Mouse (Mus musculus): ENCODE data around the gene Hmga2. TPM values are rescaled to one million over a fixed set of nuclear protein-coding genes. Genes with fewer than 3 reads are reported as not detected.

Hmga2 gene
- polyA plus RNA-seq, 1 experiment from 2014 or later, result 2.1 TPM

GRCm38 (mm10) chr10:120432081-120432480, 44.2 kb downstream of the Hmga2 start:
- no peak for DNase-seq (ENCODE audit: low spot score)
- H3K9me3 ChIP-seq (ENCODE audit: control insufficient read depth, low read length), result no peaks in the 10 kb centered on the region
- 58% methylated on average over 9 of the region's 9 CpGs for WGBS

DNA sequence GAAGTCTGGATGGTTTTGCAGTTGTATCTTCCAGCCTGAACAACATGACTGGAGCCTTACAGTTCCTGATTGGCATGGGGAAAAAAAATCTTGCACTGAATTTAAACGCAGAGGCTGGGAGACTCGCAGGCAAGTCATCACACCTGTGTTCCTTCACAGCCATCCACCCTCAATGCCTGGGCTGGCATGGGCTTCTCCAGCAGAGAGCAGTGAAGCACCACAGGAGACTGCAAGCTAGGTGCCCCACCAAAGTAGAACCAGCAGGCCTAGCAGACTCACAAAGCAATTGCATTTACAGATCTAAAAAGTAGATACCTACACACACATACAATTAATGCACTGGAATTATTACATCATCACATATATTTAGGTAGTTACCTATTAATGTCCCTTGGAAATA, 44.8 kb downstream of the Hmga2 start:
- H3K27me3 ChIP-seq (ENCODE audit: control insufficient read depth, insufficient read depth, low read length), result no peaks in the 10 kb centered on the region
- no peak overlapping the region for H3K4me3 ChIP-seq (replicated peaks; ENCODE audit: low read length)
- 89% methylated on average over 2 of the region's 2 CpGs for WGBS
- DNase-seq (ENCODE audit: low spot score) (no peak), ATAC-seq (ENCODE audit: low FRiP score) (no peak)
- peaks cover 37% of the 10 kb centered on the region; the same call in 1 of the 2 replicates for H3K4me1 ChIP-seq (replicated peaks; ENCODE audit: control insufficient read depth, insufficient read depth, low read length)
- no peaks in the 10 kb centered on the region for H3K9me3 ChIP-seq (ENCODE audit: control insufficient read depth, low read length)
- H3K9ac ChIP-seq, result no peak overlapping the region
- no peak overlapping the region for H3K27ac ChIP-seq
- H3K4me2 ChIP-seq (replicated peaks), result no peak overlapping the region
- H3K36me3 ChIP-seq (replicated peaks; ENCODE audit: control insufficient read depth, insufficient read depth), result no peaks in the 10 kb centered on the region

More at GRCm38 (mm10) chr10:120432081-120432480, 44.2 kb downstream of the Hmga2 start:
- H3K4me2 ChIP-seq (replicated peaks), result no peak overlapping the region
- no peaks in the 10 kb centered on the region for H3K36me3 ChIP-seq (replicated peaks; ENCODE audit: control insufficient read depth, insufficient read depth)
- H3K4me1 ChIP-seq (replicated peaks; ENCODE audit: control insufficient read depth, insufficient read depth, low read length), result peaks cover 35% of the 10 kb centered on the region; the same call in 1 of the 2 replicates
- no peaks in the 10 kb centered on the region for H3K27me3 ChIP-seq (ENCODE audit: control insufficient read depth, insufficient read depth, low read length)
- no peak overlapping the region for H3K27ac ChIP-seq
- no peak overlapping the region for H3K4me3 ChIP-seq (replicated peaks; ENCODE audit: low read length)
- H3K9ac ChIP-seq, result no peak overlapping the region
- no peak for ATAC-seq (ENCODE audit: low FRiP score)

- no peak for DNase-seq (ENCODE audit: low spot score)
- peaks cover 37% of the 10 kb centered on the region; the same call in 1 of the 2 replicates for H3K4me1 ChIP-seq (replicated peaks; ENCODE audit: control insufficient read depth, insufficient read depth, low read length)
- 74% methylated on average over 7 of the region's 7 CpGs for WGBS
Observed at GRCm38 (mm10) chr10:120430422-120430821, 45.8 kb downstream of the Hmga2 start.

GRCm38 (mm10) chr10:120429758-120430259, 46.5 kb downstream of the Hmga2 start:
- Histone ChIP-seq H3K4me2 (replicated peaks) (no peak overlapping the region), H3K4me3 (replicated peaks; ENCODE audit: low read length) (no peak overlapping the region), H3K4me1 (replicated peaks; ENCODE audit: control insufficient read depth, insufficient read depth, low read length) (peaks cover 37% of the 10 kb centered on the region; the same call in 1 of the 2 replicates), H3K27ac (no peak overlapping the region), H3K9ac (no peak overlapping the region), H3K9me3 (ENCODE audit: control insufficient read depth, low read length) (no peaks in the 10 kb centered on the region), H3K36me3 (replicated peaks; ENCODE audit: control insufficient read depth, insufficient read depth) (no peaks in the 10 kb centered on the region), H3K27me3 (ENCODE audit: control insufficient read depth, insufficient read depth, low read length) (no peaks in the 10 kb centered on the region)
- DNase-seq (ENCODE audit: low spot score) (no peak), ATAC-seq (ENCODE audit: low FRiP score) (no peak)
- 70% methylated on average over 5 of the region's 5 CpGs for WGBS

More at GRCm38 (mm10) chr10:120430422-120430821, 45.8 kb downstream of the Hmga2 start:
- ATAC-seq (ENCODE audit: low FRiP score), result no peak
- Histone ChIP-seq H3K36me3 (replicated peaks; ENCODE audit: control insufficient read depth, insufficient read depth) (no peaks in the 10 kb centered on the region), H3K4me3 (replicated peaks; ENCODE audit: low read length) (no peak overlapping the region), H3K27ac (no peak overlapping the region), H3K9ac (no peak overlapping the region), H3K9me3 (ENCODE audit: control insufficient read depth, low read length) (no peaks in the 10 kb centered on the region), H3K4me2 (replicated peaks) (no peak overlapping the region), H3K27me3 (ENCODE audit: control insufficient read depth, insufficient read depth, low read length) (no peaks in the 10 kb centered on the region)

DNA sequence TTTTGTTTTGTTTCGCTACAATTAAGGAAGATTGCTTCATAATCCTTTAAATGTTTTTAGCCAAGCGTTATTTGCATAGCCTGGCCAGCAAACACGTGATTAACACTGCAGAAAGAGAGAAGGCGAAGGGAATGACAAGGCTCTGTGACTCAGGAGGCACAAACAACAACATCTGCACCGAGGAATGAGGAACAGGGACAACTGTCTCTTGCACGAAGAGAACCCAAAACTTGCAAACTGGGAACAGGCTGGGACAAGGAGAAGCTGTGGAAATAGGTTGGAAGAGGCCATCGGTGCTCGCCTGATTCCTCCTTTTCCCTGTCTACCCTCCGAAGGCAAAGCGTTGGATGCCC, 47.1 kb downstream of the Hmga2 start:
- no peak overlapping the region for H3K9ac ChIP-seq
- H3K4me1 ChIP-seq (replicated peaks; ENCODE audit: control insufficient read depth, insufficient read depth, low read length), result peaks cover 37% of the 10 kb centered on the region; the same call in 1 of the 2 replicates
- H3K27ac ChIP-seq, result no peak overlapping the region
- H3K4me2 ChIP-seq (replicated peaks), result no peak overlapping the region; the same call in 1 of the 2 replicates
- H3K9me3 ChIP-seq (ENCODE audit: control insufficient read depth, low read length), result no peaks in the 10 kb centered on the region
- H3K36me3 ChIP-seq (replicated peaks; ENCODE audit: control insufficient read depth, insufficient read depth), result no peaks in the 10 kb centered on the region
- H3K4me3 ChIP-seq (replicated peaks; ENCODE audit: low read length), result no peak overlapping the region
- 81% methylated on average over 10 of the region's 10 CpGs for WGBS
- ATAC-seq (ENCODE audit: low FRiP score), result no peak
- no peaks in the 10 kb centered on the region for H3K27me3 ChIP-seq (ENCODE audit: control insufficient read depth, insufficient read depth, low read length)
- no peak for DNase-seq (ENCODE audit: low spot score)

GRCm38 (mm10) chr10:120428430-120429198, 47.7 kb downstream of the Hmga2 start:
- H3K4me1 ChIP-seq (replicated peaks; ENCODE audit: control insufficient read depth, insufficient read depth, low read length), result peaks cover 37% of the 10 kb centered on the region; the same call in 1 of the 2 replicates
- no peaks in the 10 kb centered on the region for H3K27me3 ChIP-seq (ENCODE audit: control insufficient read depth, insufficient read depth, low read length)
- H3K4me3 ChIP-seq (replicated peaks; ENCODE audit: low read length), result no peak overlapping the region
- ATAC-seq (ENCODE audit: low FRiP score), result peak; percentile 84; the same call in 1 of the 2 replicates
- peak overlapping the region; percentile 31 for H3K4me2 ChIP-seq (replicated peaks)
- 59% methylated on average over 33 of the region's 33 CpGs for WGBS
- no peaks in the 10 kb centered on the region for H3K36me3 ChIP-seq (replicated peaks; ENCODE audit: control insufficient read depth, insufficient read depth)
- H3K9ac ChIP-seq, result 0 out of 2 replicates have a peak overlapping the region, but pooled peaks have one; percentile 13
- peak; percentile 64 for DNase-seq (ENCODE audit: low spot score)
- H3K27ac ChIP-seq, result 0 out of 2 replicates have a peak overlapping the region, but pooled peaks have one; percentile 11
- H3K9me3 ChIP-seq (ENCODE audit: control insufficient read depth, low read length), result no peaks in the 10 kb centered on the region

- H3K4me2 ChIP-seq (replicated peaks), result no peak overlapping the region
- 65% methylated on average over 14 of the region's 14 CpGs for WGBS
- no peaks in the 10 kb centered on the region for H3K9me3 ChIP-seq (ENCODE audit: control insufficient read depth, low read length)
- DNase-seq (ENCODE audit: low spot score) (no peak), ATAC-seq (ENCODE audit: low FRiP score) (no peak)
- no peaks in the 10 kb centered on the region for H3K27me3 ChIP-seq (ENCODE audit: control insufficient read depth, insufficient read depth, low read length)
- no peak overlapping the region for H3K4me3 ChIP-seq (replicated peaks; ENCODE audit: low read length)
- no peaks in the 10 kb centered on the region for H3K36me3 ChIP-seq (replicated peaks; ENCODE audit: control insufficient read depth, insufficient read depth)
- H3K27ac ChIP-seq, result no peak overlapping the region
- H3K4me1 ChIP-seq (replicated peaks; ENCODE audit: control insufficient read depth, insufficient read depth, low read length), result peaks cover 38% of the 10 kb centered on the region
- H3K9ac ChIP-seq, result no peak overlapping the region
Observed at GRCm38 (mm10) chr10:120426086-120426610, 50.1 kb downstream of the Hmga2 start.

GRCm38 (mm10) chr10:120424015-120424414, 52.3 kb downstream of the Hmga2 start:
- Histone ChIP-seq H3K27ac (no peak overlapping the region), H3K36me3 (replicated peaks; ENCODE audit: control insufficient read depth, insufficient read depth) (no peaks in the 10 kb centered on the region), H3K4me3 (replicated peaks; ENCODE audit: low read length) (no peak overlapping the region), H3K9ac (no peak overlapping the region), H3K4me1 (replicated peaks; ENCODE audit: control insufficient read depth, insufficient read depth, low read length) (peaks cover 39% of the 10 kb centered on the region), H3K9me3 (ENCODE audit: control insufficient read depth, low read length) (no peaks in the 10 kb centered on the region), H3K27me3 (ENCODE audit: control insufficient read depth, insufficient read depth, low read length) (no peaks in the 10 kb centered on the region), H3K4me2 (replicated peaks) (no peak overlapping the region)
- ATAC-seq (ENCODE audit: low FRiP score) (no peak), DNase-seq (ENCODE audit: low spot score) (no peak)
- 77% methylated on average over 9 of the region's 9 CpGs for WGBS

- H3K4me1 ChIP-seq (replicated peaks; ENCODE audit: control insufficient read depth, insufficient read depth, low read length), result peaks cover 39% of the 10 kb centered on the region
- DNase-seq (ENCODE audit: low spot score) (no peak), ATAC-seq (ENCODE audit: low FRiP score) (no peak)
- 75% methylated on average over 7 of the region's 7 CpGs for WGBS
- H3K9ac ChIP-seq, result no peak overlapping the region
- no peak overlapping the region for H3K4me3 ChIP-seq (replicated peaks; ENCODE audit: low read length)
- H3K36me3 ChIP-seq (replicated peaks; ENCODE audit: control insufficient read depth, insufficient read depth), result no peaks in the 10 kb centered on the region
- no peak overlapping the region for H3K4me2 ChIP-seq (replicated peaks)
- no peak overlapping the region for H3K27ac ChIP-seq
- no peaks in the 10 kb centered on the region for H3K27me3 ChIP-seq (ENCODE audit: control insufficient read depth, insufficient read depth, low read length)
- no peaks in the 10 kb centered on the region for H3K9me3 ChIP-seq (ENCODE audit: control insufficient read depth, low read length)
Observed at GRCm38 (mm10) chr10:120423256-120423655, 53.0 kb downstream of the Hmga2 start.

All from hindbrain, embryonic 14.5 days (tissue).